In genomic region chr19:8888511-8889385, GRCm38 (mm10) we compare ENCODE assay signal across 8 mouse cellular contexts. TPM values are rescaled to one million over a fixed set of nuclear protein-coding genes. Genes with fewer than 3 reads are reported as not detected.
DNase-seq lines count a peak whose midpoint lies in the region; ATAC-seq and TF ChIP-seq lines count a peak whose summit lies in the region.

Gene 1810009A15Rik (plus strand): TSS chr19:8888853.
Gene Gm49416 (plus strand): TSS chr19:8888926.

- peak within 1 kb of the TSS; percentile 91 for H3K27ac ChIP-seq in embryonic facial prominence, embryonic 13.5 days
- H3K27ac ChIP-seq in limb, embryonic 14.5 days (replicated peaks; ENCODE audit: low read depth, low read length): peak within 1 kb of the TSS; percentile 88
- peak within 1 kb of the TSS; percentile 77 for H3K27ac ChIP-seq in midbrain, postnatal 0 days (ENCODE audit: low read depth, low read length)

- peak; percentile 88 for DNase-seq in 3134 (ENCODE audit: extremely low read depth, insufficient read length, low spot score)
- peak; percentile 94 to 96 for DNase-seq in adrenal gland, postnatal 36 days
- peak; percentile 95 for DNase-seq in heart, adult 8-10 months (ENCODE audit: low spot score)
- DNase-seq in kidney, adult 9 months: peak; percentile 96
- peak; percentile 96 for DNase-seq in limb, embryonic 14.5 days (ENCODE audit: low spot score)
- peak; percentile 98 for DNase-seq in midbrain, postnatal 0 days (ENCODE audit: low spot score)
- peak; percentile 88 to 93 for DNase-seq in spleen, postnatal 14 days (ENCODE audit: low spot score in 2 of 2)

- peak within 1 kb of the TSS; percentile 93 for H3K9ac ChIP-seq in embryonic facial prominence, embryonic 13.5 days
- H3K9ac ChIP-seq in limb, embryonic 14.5 days (ENCODE audit: low read depth, low read length, severe bottlenecking): peak within 1 kb of the TSS; percentile 86
- H3K9ac ChIP-seq in midbrain, postnatal 0 days (replicated peaks; ENCODE audit: low read length, poor library complexity, severe bottlenecking): peak within 1 kb of the TSS; percentile 70

- under 1% methylated on average over 58 of the region's 58 CpGs for WGBS in embryonic facial prominence, embryonic 13.5 days
- under 1% methylated on average over 58 of the region's 58 CpGs for WGBS in limb, embryonic 14.5 days
- under 1% methylated on average over 58 of the region's 58 CpGs for WGBS in midbrain, postnatal 0 days

- H3K9me3 ChIP-seq in embryonic facial prominence, embryonic 13.5 days: no peaks in the 10 kb centered on the region
- H3K9me3 ChIP-seq in limb, embryonic 14.5 days (ENCODE audit: control insufficient read depth, low read length): no peaks in the 10 kb centered on the region
- no peaks in the 10 kb centered on the region for H3K9me3 ChIP-seq in midbrain, postnatal 0 days (ENCODE audit: low read length)

- no peak for TF ChIP-seq CTCF in midbrain, postnatal 0 days (IDR thresholded peaks at IDR 0.05)

- peak; percentile 79; the same call in 1 of the 2 replicates for TF ChIP-seq POLR2A in limb, embryonic 14.5 days (IDR thresholded peaks at IDR 0.05; ENCODE audit: borderline replicate concordance, extremely low read depth, insufficient read depth, insufficient read length)

- H3K4me1 ChIP-seq in embryonic facial prominence, embryonic 13.5 days: peaks cover 22% of the 10 kb centered on the region
- peaks cover 14% of the 10 kb centered on the region; the same call in 1 of the 2 replicates for H3K4me1 ChIP-seq in limb, embryonic 14.5 days (ENCODE audit: control insufficient read depth, insufficient read depth, low read length)
- peaks cover 4% of the 10 kb centered on the region for H3K4me1 ChIP-seq in midbrain, postnatal 0 days (ENCODE audit: insufficient read depth, low read length)

- H3K36me3 ChIP-seq in embryonic facial prominence, embryonic 13.5 days: peaks cover 16% of the 10 kb centered on the region
- peaks cover 16% of the 10 kb centered on the region for H3K36me3 ChIP-seq in limb, embryonic 14.5 days (ENCODE audit: control insufficient read depth, insufficient read depth, low read length)
- H3K36me3 ChIP-seq in midbrain, postnatal 0 days (ENCODE audit: insufficient read depth, low read length): no peaks in the 10 kb centered on the region

- no peaks in the 10 kb centered on the region for H3K27me3 ChIP-seq in embryonic facial prominence, embryonic 13.5 days
- H3K27me3 ChIP-seq in limb, embryonic 14.5 days (ENCODE audit: control insufficient read depth, insufficient read depth, low read length): no peaks in the 10 kb centered on the region
- H3K27me3 ChIP-seq in midbrain, postnatal 0 days (ENCODE audit: insufficient read depth, low read length): no peaks in the 10 kb centered on the region

- peak within 1 kb of the TSS; percentile 71 for H3K4me3 ChIP-seq in embryonic facial prominence, embryonic 13.5 days
- peak within 1 kb of the TSS; percentile 77 for H3K4me3 ChIP-seq in limb, embryonic 14.5 days (replicated peaks; ENCODE audit: low read length)
- H3K4me3 ChIP-seq in midbrain, postnatal 0 days (ENCODE audit: low read depth, low read length): peak within 1 kb of the TSS; percentile 52

- ATAC-seq in embryonic facial prominence, embryonic 13.5 days (ENCODE audit: insufficient number of reproducible peaks, insufficient read depth, low FRiP score, low TSS enrichment, low read depth): peak; percentile 92
- ATAC-seq in limb, embryonic 14.5 days (ENCODE audit: low FRiP score, low read depth): peak; percentile 95
- ATAC-seq in midbrain, postnatal 0 days (ENCODE audit: low FRiP score): peak; percentile 95

- H3K4me2 ChIP-seq in embryonic facial prominence, embryonic 13.5 days: peak within 1 kb of the TSS; percentile 67
- H3K4me2 ChIP-seq in limb, embryonic 14.5 days (replicated peaks; ENCODE audit: low read depth, low read length, severe bottlenecking): peak within 1 kb of the TSS; percentile 84
- H3K4me2 ChIP-seq in midbrain, postnatal 0 days (ENCODE audit: low read depth, low read length, poor library complexity, severe bottlenecking): peak within 1 kb of the TSS; percentile 59

RNA-seq across cellular contexts. Expression of gene 1810009A15Rik, which starts in this region (rescaled TPM):
- 10 to 100 TPM; 49.6 to 50.3 TPM for total RNA-seq in adrenal gland, postnatal 36 days (2021)
- polyA plus RNA-seq in embryonic facial prominence, embryonic 13.5 days (2015; fragmentation: Nextera tagmentation; extraction: Ambion mirVana): 84.9 and 90.0 TPM in 2 replicates
- total RNA-seq in heart, adult 8-10 months (2022): 10 to 100 TPM; 11.8 to 29.9 (median 21.1) TPM
- polyA plus RNA-seq in limb, embryonic 14.5 days (2012; rRNA removed): 50.1 and 92.1 TPM in 2 replicates
- polyA plus RNA-seq in limb, embryonic 14.5 days (2014; fragmentation: Nextera tagmentation; extraction: Ambion mirVana): 80.2 and 87.6 TPM in 2 replicates
- 17.8 and 23.7 TPM in 2 replicates for total RNA-seq in midbrain, postnatal 0 days (2014; rRNA removed)
- polyA plus RNA-seq in midbrain, postnatal 0 days (2015; fragmentation: Nextera tagmentation; extraction: Ambion mirVana): 29.2 and 32.9 TPM in 2 replicates

RNA-seq across cellular contexts. Expression of gene Gm49416, which starts in this region (rescaled TPM):
- total RNA-seq in adrenal gland, postnatal 36 days (2021): 1 to 10 TPM; 1.0 to 4.2 TPM
- polyA plus RNA-seq in embryonic facial prominence, embryonic 13.5 days (2015; fragmentation: Nextera tagmentation; extraction: Ambion mirVana): not detected in 2 replicates
- total RNA-seq in heart, adult 8-10 months (2022): 1 to 10 TPM; 3.6 to 5.3 (median 4.6) TPM
- 0.38 TPM in 1 of 2 replicates, not detected in the other for polyA plus RNA-seq in limb, embryonic 14.5 days (2012; rRNA removed)
- 0.50 TPM in 1 of 2 replicates, not detected in the other for polyA plus RNA-seq in limb, embryonic 14.5 days (2014; fragmentation: Nextera tagmentation; extraction: Ambion mirVana)
- 3.8 TPM in 1 of 2 replicates, not detected in the other for total RNA-seq in midbrain, postnatal 0 days (2014; rRNA removed)
- polyA plus RNA-seq in midbrain, postnatal 0 days (2015; fragmentation: Nextera tagmentation; extraction: Ambion mirVana): not detected in 2 replicates

Comparison
In these comparisons a context has a peak if more than half of its experiments do, and no peak if none do; other contexts are left out.
1. Peak in every context shown above with its lines: DNase-seq, ATAC-seq, H3K4me3 ChIP-seq and H3K27ac ChIP-seq.